In the genomic region with DNA sequence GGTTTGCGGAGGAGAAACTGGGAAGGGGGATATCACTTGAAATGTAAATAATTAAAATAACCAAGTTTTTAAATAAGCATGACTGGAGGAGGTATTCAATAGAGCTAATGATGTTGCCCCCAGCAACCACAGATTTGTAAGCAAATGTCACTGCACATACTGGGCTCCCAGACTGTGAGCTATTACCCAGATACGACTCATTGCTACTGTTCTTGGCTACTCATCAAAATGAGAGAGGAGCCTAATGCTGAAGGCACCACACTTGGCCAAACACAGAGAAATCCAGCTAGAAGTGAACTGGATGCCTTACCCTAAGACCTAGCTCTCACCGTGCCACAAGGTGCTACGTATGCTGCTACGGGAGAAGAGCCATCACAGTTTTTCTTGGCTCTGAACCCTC, we compare ENCODE assay signal across 26 mouse cellular contexts. TPM values are rescaled to one million over a fixed set of nuclear protein-coding genes. Genes with fewer than 3 reads are reported as not detected.
"Had no signal": no experiment of that assay in that cellular context is flagged by ENCODE, and none has a peak within 500 bp of the region (broad histone marks: within the 10 kb centered on the region; RNA-seq: fewer than 3 reads in every experiment).

No protein-coding gene starts in this region.

- H3K4me2 ChIP-seq: intestine, embryonic 15.5 days; kidney, embryonic 15.5 days; limb, embryonic 13.5 days; liver, embryonic 12.5 days; liver, embryonic 15.5 days; lung, embryonic 15.5 days; midbrain, embryonic 12.5 days; midbrain, embryonic 15.5 days; neural tube, embryonic 13.5 days; stomach, embryonic 15.5 days had no signal

- H3K27me3 ChIP-seq: intestine, embryonic 15.5 days; kidney, embryonic 15.5 days; limb, embryonic 13.5 days; liver, embryonic 12.5 days; liver, embryonic 15.5 days; lung, embryonic 15.5 days; midbrain, embryonic 12.5 days; midbrain, embryonic 15.5 days; neural tube, embryonic 13.5 days; stomach, embryonic 15.5 days had no signal

- H3K4me3 ChIP-seq: intestine, embryonic 15.5 days; kidney, embryonic 15.5 days; limb, embryonic 10.5 days; limb, embryonic 13.5 days; liver, embryonic 12.5 days; liver, embryonic 15.5 days; lung, embryonic 15.5 days; midbrain, embryonic 12.5 days; midbrain, embryonic 15.5 days; myocyte; neural tube, embryonic 13.5 days; stomach, embryonic 15.5 days had no signal

- H3K4me1 ChIP-seq: intestine, embryonic 15.5 days; kidney, embryonic 15.5 days; limb, embryonic 10.5 days; limb, embryonic 13.5 days; liver, embryonic 12.5 days; liver, embryonic 15.5 days; lung, embryonic 15.5 days; midbrain, embryonic 12.5 days; midbrain, embryonic 15.5 days; neural tube, embryonic 13.5 days; stomach, embryonic 15.5 days had no signal

- DNase-seq: kidney, adult 11 months; kidney, adult 8-10 months; kidney, postnatal 10 days; kidney, postnatal 36 days; liver; lung, adult 18-20 months; lung, postnatal 10 days; lung, postnatal 4 days; retina, postnatal 1 day; right cerebral cortex, postnatal 25 days; spleen, adult 18-20 months; thymus, postnatal 36 days had no signal

- H3K9me3 ChIP-seq: intestine, embryonic 15.5 days; kidney, embryonic 15.5 days; limb, embryonic 10.5 days; liver, embryonic 12.5 days; liver, embryonic 15.5 days; lung, embryonic 15.5 days; midbrain, embryonic 12.5 days; midbrain, embryonic 15.5 days; neural tube, embryonic 13.5 days; stomach, embryonic 15.5 days had no signal

- H3K9ac ChIP-seq: intestine, embryonic 15.5 days; kidney, embryonic 15.5 days; limb, embryonic 13.5 days; liver, embryonic 12.5 days; liver, embryonic 15.5 days; lung, embryonic 15.5 days; midbrain, embryonic 12.5 days; midbrain, embryonic 15.5 days; neural tube, embryonic 13.5 days; stomach, embryonic 15.5 days had no signal

- H3K27ac ChIP-seq: intestine, embryonic 15.5 days; kidney, embryonic 15.5 days; limb, embryonic 10.5 days; limb, embryonic 13.5 days; liver, embryonic 12.5 days; liver, embryonic 15.5 days; lung, embryonic 15.5 days; midbrain, embryonic 12.5 days; midbrain, embryonic 15.5 days; neural tube, embryonic 13.5 days; stomach, embryonic 15.5 days had no signal

- ATAC-seq: intestine, embryonic 15.5 days; liver, embryonic 12.5 days; midbrain, embryonic 15.5 days had no signal

- H3K36me3 ChIP-seq: intestine, embryonic 15.5 days; kidney, embryonic 15.5 days; limb, embryonic 10.5 days; limb, embryonic 13.5 days; liver, embryonic 12.5 days; liver, embryonic 15.5 days; lung, embryonic 15.5 days; midbrain, embryonic 12.5 days; midbrain, embryonic 15.5 days; neural tube, embryonic 13.5 days; stomach, embryonic 15.5 days had no signal

RNA-seq across cellular contexts. Expression of gene Kif27, which starts 24.8 kb away (rescaled TPM):
- total RNA-seq: megakaryocyte progenitor cell, adult 5-6 weeks; neutrophil, adult 5-6 weeks had no signal
